Mouse (Mus musculus): ENCODE results near the gene Polr3g.
"Not testable (repeated sequence)": the region's sequence is repeated elsewhere in the genome, so short reads cannot be mapped to it uniquely, and the experiment has no call there.

The Polr3g gene

DNA sequence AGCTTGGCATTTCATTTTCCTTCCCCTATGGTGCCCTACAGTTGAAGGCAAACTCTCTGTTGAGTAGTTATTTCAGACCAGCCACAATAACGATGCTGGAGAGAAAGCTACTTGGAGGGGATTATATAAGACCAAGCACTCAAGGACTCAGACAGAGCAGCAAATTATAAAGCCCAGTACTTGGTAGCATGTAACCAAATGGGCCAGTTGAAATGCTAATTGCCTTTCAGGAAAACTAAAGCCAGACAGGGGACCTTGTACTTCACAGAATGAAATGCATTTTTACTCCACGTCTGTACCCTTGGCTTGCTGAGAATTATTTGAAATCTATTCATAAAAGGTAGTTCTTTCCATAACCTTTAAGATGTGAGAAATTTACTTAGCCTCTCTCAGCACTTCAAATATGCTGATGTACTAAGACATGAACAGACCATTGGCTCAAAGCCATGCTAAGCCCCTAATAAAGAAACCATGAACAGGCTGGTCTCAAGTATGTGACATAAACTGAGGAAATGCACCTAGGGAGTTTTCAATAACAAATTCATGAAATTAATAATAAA lies 82.1 kb downstream of the Polr3g start:
- no peak for DNase-seq

DNA sequence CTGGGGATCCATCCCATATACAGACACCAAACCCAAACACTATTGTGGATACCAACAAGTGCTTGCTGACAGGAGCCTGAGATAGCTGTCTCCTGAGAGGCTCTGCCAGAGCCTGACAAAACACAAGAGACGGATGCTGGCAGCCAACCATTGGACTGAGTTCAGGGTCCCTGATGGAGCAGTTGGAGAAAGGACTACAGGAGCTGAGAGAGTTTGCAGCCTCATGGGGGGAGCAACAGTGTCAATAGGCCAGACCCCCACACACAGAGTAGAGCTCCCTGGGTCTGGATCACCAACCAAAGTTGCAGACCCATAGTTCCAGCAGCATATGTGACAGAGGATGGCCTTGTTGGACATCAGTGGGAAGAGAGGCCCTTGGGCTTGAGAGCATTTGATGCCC lies 83.0 kb downstream of the Polr3g start:
- DNase-seq = not testable (repeated sequence)

Data from thymus, postnatal 4 days (tissue).